Mouse (Mus musculus) E14TG2a.4 (cell line): ENCODE results near the gene Nfib.

Experiments
- CTCF ChIP-seq: conservative IDR thresholded peaks from 2 replicates; pipeline ENCODE4 v1.5.1; 2014; ENCODE audit warnings: low read length
- POU5F1 ChIP-seq: IDR thresholded peaks from 2 replicates; pipeline ENCODE4 v1.6.1; 2014; ENCODE audit warnings: low read length, borderline replicate concordance

- no peak for TF ChIP-seq CTCF
- TF ChIP-seq POU5F1: no peak
Observed at GRCm38 (mm10) chr4:82617257-82617656, 88.3 kb downstream of the Nfib start.
